In genomic region chr7:6696241-6697045, GRCm38 (mm10) we compare ENCODE assay signal across 8 mouse cellular contexts. TPM values are rescaled to one million over a fixed set of nuclear protein-coding genes. Genes with fewer than 3 reads are reported as not detected.
DNase-seq lines count a peak whose midpoint lies in the region; ATAC-seq and TF ChIP-seq lines count a peak whose summit lies in the region.

Gene Zim1 (minus strand): TSS chr7:6696450.

- H3K27ac ChIP-seq in intestine, embryonic 15.5 days = no peak within 1 kb of the TSS
- H3K27ac ChIP-seq in midbrain, embryonic 10.5 days (replicated peaks) = 0 out of 2 replicates have a peak within 1 kb of the TSS, but pooled peaks have one; percentile 42
- H3K27ac ChIP-seq in small intestine, adult 2 months (ENCODE audit: insufficient read depth, low read depth, low read length) = no peak within 1 kb of the TSS

- H3K27me3 ChIP-seq in intestine, embryonic 15.5 days (replicated peaks) = no peaks in the 10 kb centered on the region
- no peaks in the 10 kb centered on the region for H3K27me3 ChIP-seq in midbrain, embryonic 10.5 days (ENCODE audit: low read depth, poor library complexity, severe bottlenecking)
- no peaks in the 10 kb centered on the region for H3K27me3 ChIP-seq in small intestine, adult 2 months (ENCODE audit: control insufficient read depth, insufficient read depth, low read length)

- WGBS in intestine, embryonic 15.5 days = 9% methylated on average over 32 of the region's 32 CpGs
- WGBS in midbrain, embryonic 10.5 days = 10% methylated on average over 32 of the region's 32 CpGs
- 9% methylated on average over 32 of the region's 32 CpGs for WGBS in small intestine, adult 2 months

- peak; percentile 73 for DNase-seq in adrenal gland, adult 8-10 months
- peak; percentile 91 for DNase-seq in embryo, embryonic 11.5 days (ENCODE audit: low read depth, low spot score)
- peak; percentile 69 to 79 for DNase-seq in gastrocnemius, postnatal 36 days
- peak; percentile 87 to 91 for DNase-seq in left cerebral cortex, postnatal 10 days (ENCODE audit: extremely low spot score in 1 of 2, low spot score in 2 of 2)
- DNase-seq in midbrain, embryonic 10.5 days (ENCODE audit: low spot score) = peak; percentile 90

- H3K36me3 ChIP-seq in intestine, embryonic 15.5 days = no peaks in the 10 kb centered on the region
- H3K36me3 ChIP-seq in midbrain, embryonic 10.5 days = 0 out of 2 replicates have a peak, but pooled peaks cover 2% of the 10 kb centered on the region
- H3K36me3 ChIP-seq in small intestine, adult 2 months (ENCODE audit: control insufficient read depth, insufficient read depth, low read length) = no peaks in the 10 kb centered on the region

- intact Hi-C loops in gastrocnemius, postnatal 36 days (cut with DNase I) = loop anchor here (10.0 kb wide), 1 partner anchor 342 kb away; no protein-coding TSS in a partner anchor
- intact Hi-C loops in left cerebral cortex, postnatal 10 days (cut with DNase I) = loop anchor here (10.0 kb wide), 1 partner anchor 112 kb away; no protein-coding TSS in a partner anchor

- peak within 1 kb of the TSS; percentile 50 for H3K4me3 ChIP-seq in intestine, embryonic 15.5 days (replicated peaks)
- peak within 1 kb of the TSS; percentile 62 for H3K4me3 ChIP-seq in midbrain, embryonic 10.5 days
- H3K4me3 ChIP-seq in small intestine, adult 2 months (ENCODE audit: low read depth, low read length) = peak within 1 kb of the TSS; percentile 11; the same call in 1 of the 2 replicates

- TF ChIP-seq CTCF in small intestine, adult 2 months (IDR thresholded peaks at IDR 0.05; ENCODE audit: extremely low read depth, insufficient read length, insufficient replicate concordance, low read depth, low read length) = no peak

- H3K4me2 ChIP-seq in intestine, embryonic 15.5 days (replicated peaks) = peak within 1 kb of the TSS; percentile 88

- ATAC-seq in intestine, embryonic 15.5 days = peak; percentile 100
- no peak for ATAC-seq in inflammation-experienced regulatory T-cells, adult 6 months

- H3K4me1 ChIP-seq in intestine, embryonic 15.5 days (replicated peaks) = no peaks in the 10 kb centered on the region
- H3K4me1 ChIP-seq in midbrain, embryonic 10.5 days = peaks cover 6% of the 10 kb centered on the region
- H3K4me1 ChIP-seq in small intestine, adult 2 months (ENCODE audit: control insufficient read depth, insufficient read depth, insufficient read length, low read length) = no peaks in the 10 kb centered on the region

- H3K9ac ChIP-seq in intestine, embryonic 15.5 days = peak within 1 kb of the TSS; percentile 55

- no peaks in the 10 kb centered on the region for H3K9me3 ChIP-seq in intestine, embryonic 15.5 days
- H3K9me3 ChIP-seq in midbrain, embryonic 10.5 days (replicated peaks) = no peaks in the 10 kb centered on the region

- no peak for TF ChIP-seq POLR2A in small intestine, adult 2 months (IDR thresholded peaks at IDR 0.05; ENCODE audit: low read depth, low read length)

RNA-seq across cellular contexts. Expression of gene Zim1, which starts in this region (rescaled TPM):
- total RNA-seq in adrenal gland, adult 8-10 months (2022) = 1 to 10 TPM; 2.5 to 4.0 (median 3.0) TPM
- total RNA-seq in gastrocnemius, postnatal 36 days (2021) = 1 to 10 TPM; 4.5 to 5.5 TPM
- 4.6 and 5.1 TPM in 2 replicates for polyA plus RNA-seq in intestine, embryonic 15.5 days (2015; fragmentation: Nextera tagmentation; extraction: Ambion mirVana)
- 10 to 100 TPM; 10.2 to 13.5 TPM for total RNA-seq in left cerebral cortex, postnatal 10 days (2021)
- polyA plus RNA-seq in midbrain, embryonic 10.5 days (2016; fragmentation: Nextera tagmentation; extraction: Ambion mirVana) = 0.48 and 0.86 TPM in 2 replicates
- polyA plus RNA-seq in small intestine, adult 2 months (2012; rRNA removed) = 0.04 TPM in 2 replicates
- not detected for polyA plus RNA-seq in inflammation-experienced regulatory T-cells, adult 6 months (2017; shearing (Covaris generic))

Comparison
In these comparisons a context has a peak if more than half of its experiments do, and no peak if none do; other contexts are left out.
1. Peak in DNase-seq, H3K4me3 ChIP-seq and H3K27ac ChIP-seq in midbrain, embryonic 10.5 days; RNA of the gene not detected or under 1 TPM.
2. H3K4me3 ChIP-seq: peak in every context shown above with its lines; median percentile 62 in midbrain, embryonic 10.5 days; 50 in intestine, embryonic 15.5 days; 11 in small intestine, adult 2 months.